Mouse (Mus musculus) gastrocnemius, postnatal 36 days (tissue): ENCODE results near the gene Ptprg. TPM values are rescaled to one million over a fixed set of nuclear protein-coding genes. Genes with fewer than 3 reads are reported as not detected.

ENCODE experiments used
- DNase-seq, 2 experiments: peaks; one replicate each; pipeline ENCODE4 v3.0.0; 2022
- intact Hi-C: fragments of 180-260 bp; cut with DNase I; formaldehyde crosslinking; loops from one replicate; pipeline ENCODE4 v1.15.1; 2025
- total RNA-seq, 2 experiments: library from RNA; stranded (reverse); gene quantifications; 2 replicates each; pipeline ENCODE4 v1.2.3; 2021

Ptprg gene
- total RNA-seq, 2 experiments from 2014 or later = 25.4 to 26.2 TPM

- DNase-seq = no peak
- intact Hi-C loops = no loop called here
These were observed 554.1 kb downstream of the Ptprg start for GRCm38 (mm10) chr14:12107459-12107858.

DNA sequence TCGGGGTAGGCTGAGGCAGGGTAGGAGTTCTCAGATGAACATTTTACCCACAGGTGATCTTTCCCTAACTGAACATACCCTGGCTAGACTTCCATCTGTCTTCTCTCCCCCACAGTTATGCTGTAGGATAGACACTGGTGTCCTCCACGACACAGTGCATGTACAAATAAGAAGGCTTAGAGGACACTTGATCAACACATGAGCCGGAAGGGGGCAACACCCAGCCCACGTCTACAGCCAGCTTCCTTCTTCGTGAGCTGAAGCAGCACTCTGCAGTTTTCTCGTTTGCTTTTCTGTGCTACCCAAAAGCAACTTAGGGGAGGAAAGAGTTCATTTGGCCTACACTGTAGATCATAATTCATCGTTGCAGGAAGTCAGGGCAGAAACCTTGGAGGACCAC lies 554.7 kb downstream of the Ptprg start:
- intact Hi-C loops = no loop called here

DNA sequence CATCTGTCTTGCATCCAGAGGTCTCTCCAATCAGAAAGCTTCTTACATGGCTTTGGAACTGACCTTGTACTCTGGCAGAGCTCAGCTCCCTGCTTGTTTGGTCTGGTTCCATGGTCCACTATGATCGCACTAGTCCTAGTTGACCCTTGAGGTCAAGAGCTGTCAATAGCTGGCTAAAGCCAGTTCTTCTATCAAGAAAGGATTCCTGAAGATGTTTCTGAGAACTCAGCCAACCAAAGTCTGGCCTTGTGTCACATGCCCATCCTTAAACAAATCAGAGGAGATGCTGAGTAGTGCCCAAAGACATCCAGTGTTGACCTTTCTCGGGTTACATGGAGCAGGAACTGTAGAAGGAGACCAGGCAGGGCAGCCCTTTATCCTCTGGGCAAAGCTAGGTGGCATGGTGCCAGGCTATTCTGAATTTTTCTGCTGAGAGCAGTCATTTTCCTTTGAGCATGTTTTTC lies 559.2 kb downstream of the Ptprg start:
- peak in 1 of 2 experiments; percentile 48 for DNase-seq
- intact Hi-C loops = no loop called here

More for the DNA sequence above, 554.7 kb downstream of the Ptprg start:
- no peak for DNase-seq

- DNase-seq = no peak
- intact Hi-C loops = no loop called here
These were observed 560.0 kb downstream of the Ptprg start for GRCm38 (mm10) chr14:12113326-12113725.

GRCm38 (mm10) chr14:12114016-12114415 lies 560.7 kb downstream of the Ptprg start:
- intact Hi-C loops = no loop called here
- no peak for DNase-seq

DNA sequence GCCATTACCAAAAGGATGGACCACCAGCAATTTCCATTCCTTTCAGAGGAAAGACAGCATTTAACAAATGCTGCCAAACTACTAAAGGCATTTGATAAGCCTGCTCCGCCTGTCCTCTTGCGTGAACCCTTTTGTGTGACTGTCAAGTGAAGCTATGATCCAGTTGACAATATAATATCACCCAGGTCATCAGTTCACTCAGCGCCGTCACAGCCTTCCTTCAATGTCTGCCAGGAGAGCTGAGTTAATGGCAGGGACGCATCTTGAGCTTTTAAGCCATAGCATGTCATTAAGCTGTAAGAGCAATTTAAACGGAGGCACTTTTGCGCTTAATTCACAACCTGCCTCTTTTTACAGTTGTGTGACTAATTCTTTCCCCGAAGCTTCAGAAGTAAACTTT lies 565.9 kb downstream of the Ptprg start:
- DNase-seq = no peak
- intact Hi-C loops = no loop called here

DNA sequence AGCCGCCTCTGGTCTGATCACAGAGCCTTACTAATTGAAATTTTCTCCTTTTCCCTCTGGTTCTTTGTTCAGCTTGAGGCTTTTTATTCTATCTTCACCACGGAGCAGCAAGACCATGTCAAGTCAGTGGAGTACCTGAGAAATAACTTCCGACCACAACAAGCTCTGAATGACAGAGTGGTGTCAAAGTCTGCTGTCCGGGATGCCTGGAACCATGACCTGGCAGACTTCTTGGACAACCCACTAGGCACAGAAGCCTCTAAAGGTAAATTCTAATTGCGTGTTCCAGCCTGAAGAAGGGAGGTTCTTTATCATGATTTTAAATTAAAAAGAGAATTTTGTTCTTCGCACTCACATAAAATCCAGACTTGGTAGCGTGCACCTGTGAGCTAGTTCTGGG lies 568.6 kb downstream of the Ptprg start:
- DNase-seq = no peak
- intact Hi-C loops = no loop called here

GRCm38 (mm10) chr14:12124682-12125081 lies 571.4 kb downstream of the Ptprg start:
- no peak for DNase-seq
- intact Hi-C loops = no loop called here

DNA sequence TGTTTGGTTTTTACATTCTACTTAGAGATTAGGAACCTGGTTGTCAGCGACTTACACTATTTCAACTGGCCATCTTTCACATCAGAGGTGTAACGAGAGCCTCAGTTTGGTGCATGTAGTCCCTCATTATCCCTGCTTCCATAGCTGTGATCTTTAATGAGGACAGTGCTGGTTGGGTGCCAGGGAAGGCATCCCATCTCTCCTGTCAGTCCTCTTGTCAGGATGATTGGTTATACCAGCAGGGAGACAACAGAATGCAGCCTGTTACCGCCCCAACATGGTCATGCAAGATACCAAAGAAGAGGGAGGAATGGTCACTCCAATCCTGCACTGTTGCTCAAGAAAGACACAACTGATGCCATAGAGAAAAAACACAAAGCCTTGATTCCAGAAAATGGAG lies 574.6 kb downstream of the Ptprg start:
- intact Hi-C loops = no loop called here
- DNase-seq = no peak

GRCm38 (mm10) chr14:12132046-12132615 lies 578.8 kb downstream of the Ptprg start:
- no peak for DNase-seq
- intact Hi-C loops = no loop called here

- intact Hi-C loops = no loop called here
- DNase-seq = no peak
These were observed 579.8 kb downstream of the Ptprg start for GRCm38 (mm10) chr14:12133163-12133562.

- intact Hi-C loops = no loop called here
- DNase-seq = no peak
These were observed 581.2 kb downstream of the Ptprg start for GRCm38 (mm10) chr14:12134504-12134903.

- intact Hi-C loops = no loop called here
- DNase-seq = no peak
These were observed 583.2 kb downstream of the Ptprg start for GRCm38 (mm10) chr14:12136536-12136935.

DNA sequence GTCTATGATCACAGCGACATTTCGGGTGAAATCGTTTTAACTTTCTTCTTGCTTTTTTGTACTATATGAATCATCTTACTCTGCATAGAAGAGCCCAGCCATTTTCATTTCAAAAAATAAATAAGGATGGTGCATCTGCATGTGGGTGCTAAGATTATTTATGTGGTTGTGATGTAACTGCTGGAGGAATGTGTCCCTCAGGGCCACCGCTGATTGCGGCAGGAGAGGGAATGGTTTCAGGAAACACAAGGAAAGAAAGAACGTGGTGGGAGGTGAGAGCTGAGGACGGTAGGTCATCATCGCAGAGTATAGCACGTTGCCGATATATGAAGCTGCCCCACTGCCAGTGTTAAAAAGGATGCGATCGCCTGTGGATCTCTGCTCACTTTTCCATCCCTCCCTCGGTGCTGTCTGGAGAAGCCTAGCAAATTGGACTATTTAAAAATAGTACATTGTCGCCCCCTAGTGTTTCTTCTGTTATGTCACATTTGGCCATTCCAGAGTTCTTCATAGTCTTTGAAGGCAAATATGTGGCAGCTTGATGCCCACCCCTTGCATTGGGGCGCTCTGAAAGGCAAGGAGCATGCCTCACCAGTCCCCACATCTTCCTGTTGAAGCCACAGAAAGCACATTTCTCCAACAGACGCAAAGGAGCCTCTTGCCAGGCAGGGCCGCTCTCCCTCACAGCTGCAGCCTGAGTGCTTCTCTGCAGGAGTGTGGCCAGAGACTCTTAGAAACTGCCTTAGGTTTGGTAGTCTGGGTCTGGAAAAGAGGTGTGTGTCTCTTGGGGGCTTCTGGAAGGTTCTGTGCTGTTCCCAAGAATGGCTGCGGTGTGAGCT lies 586.5 kb downstream of the Ptprg start:
- intact Hi-C loops = loop anchor here (5.0 kb wide), 1 partner anchor 588 kb away; the partner anchor contains the start of gene Ptprg

DNA sequence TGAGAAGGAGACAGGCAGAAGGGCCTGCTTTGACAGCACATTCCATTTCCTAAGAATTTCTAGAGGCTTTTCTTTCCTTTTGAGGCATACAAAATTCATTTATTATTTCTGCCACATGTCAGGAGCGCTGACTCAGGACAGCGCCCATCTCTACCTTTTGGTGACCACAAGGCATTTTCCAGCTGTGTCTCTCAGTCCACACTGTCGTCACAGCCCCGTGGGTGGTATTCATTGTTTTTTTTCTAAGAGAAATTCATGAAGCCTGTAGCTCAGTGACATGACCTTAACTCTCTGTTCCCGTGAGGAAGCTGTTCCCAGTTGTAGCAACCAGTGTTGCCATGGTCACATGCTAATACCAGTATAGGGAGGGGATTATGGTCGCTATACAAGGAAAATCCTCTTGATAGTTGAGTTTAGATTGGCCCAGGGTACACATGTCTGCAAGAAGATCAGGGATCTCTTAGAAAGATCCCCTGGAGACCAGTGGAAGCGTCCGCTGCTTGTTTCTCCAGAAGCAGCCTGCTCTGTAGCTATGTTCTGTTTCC lies 590.7 kb downstream of the Ptprg start:
- no peak for DNase-seq
- intact Hi-C loops = loop anchor here (5.0 kb wide), 1 partner anchor 592 kb away; the partner anchor contains the start of gene Ptprg

More for the DNA sequence above, 586.5 kb downstream of the Ptprg start:
- DNase-seq = peak in 1 of 2 experiments; percentile 10

DNA sequence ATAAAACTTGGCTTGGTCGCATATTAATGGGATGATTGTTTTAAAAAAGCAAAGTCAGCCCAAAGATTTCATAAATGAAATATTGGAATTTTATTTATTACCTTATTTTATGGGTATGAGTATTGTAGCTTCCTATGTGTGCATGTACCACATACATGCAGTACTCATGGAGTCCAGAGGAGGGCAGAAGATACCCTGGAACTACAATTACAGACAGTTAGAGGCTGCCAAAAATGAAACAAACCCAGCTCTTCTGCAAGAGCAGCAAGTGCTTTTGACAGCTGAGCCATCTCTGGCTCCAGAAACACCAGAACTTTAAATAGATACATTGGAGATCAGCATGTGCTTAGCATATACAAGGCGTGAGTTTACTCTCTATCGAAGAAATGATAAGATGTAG lies 592.6 kb downstream of the Ptprg start:
- intact Hi-C loops = no loop called here
- no peak for DNase-seq

- no peak for DNase-seq
- intact Hi-C loops = no loop called here
These were observed 596.2 kb downstream of the Ptprg start for GRCm38 (mm10) chr14:12149529-12149928.

DNA sequence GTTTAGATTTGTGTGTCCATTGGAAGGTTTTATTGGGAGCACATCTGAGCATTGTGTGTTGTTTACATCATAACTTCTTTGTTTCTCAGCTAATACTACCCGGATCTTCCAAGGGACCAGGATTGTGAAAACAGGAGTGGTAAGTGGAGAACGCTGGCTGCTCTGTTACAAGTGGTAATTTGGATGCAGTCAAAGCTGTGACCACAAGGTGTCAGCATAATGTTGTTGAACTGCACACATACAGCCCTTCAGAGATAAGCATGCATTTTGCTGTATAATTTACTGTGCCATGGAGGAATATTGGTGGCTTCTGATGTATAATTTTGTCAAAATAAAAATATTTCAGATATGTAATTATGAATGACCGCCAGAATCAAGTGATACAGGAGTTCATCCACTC lies 598.6 kb downstream of the Ptprg start:
- DNase-seq = peak in 1 of 2 experiments; percentile 27
- intact Hi-C loops = no loop called here

GRCm38 (mm10) chr14:12152748-12153147 lies 599.4 kb downstream of the Ptprg start:
- no peak for DNase-seq
- intact Hi-C loops = no loop called here

DNA sequence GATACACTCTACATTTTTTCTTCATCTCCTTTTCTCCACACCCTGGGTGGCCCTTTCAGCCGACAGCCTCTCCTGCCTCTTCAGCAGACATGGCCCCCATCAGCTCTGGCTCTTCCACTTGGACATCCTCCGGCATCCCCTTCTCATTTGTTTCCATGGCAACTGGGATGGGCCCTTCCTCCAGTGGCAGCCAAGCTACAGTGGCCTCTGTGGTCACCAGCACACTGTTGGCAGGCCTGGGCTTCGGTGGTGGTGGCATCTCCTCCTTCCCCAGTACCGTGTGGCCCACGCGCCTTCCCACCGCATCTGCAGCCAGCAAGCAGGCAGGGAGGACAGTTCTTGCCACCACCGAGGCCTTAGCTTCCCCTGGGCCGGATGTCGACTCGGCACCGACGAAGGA lies 600.3 kb downstream of the Ptprg start:
- DNase-seq = no peak
- intact Hi-C loops = no loop called here

DNA sequence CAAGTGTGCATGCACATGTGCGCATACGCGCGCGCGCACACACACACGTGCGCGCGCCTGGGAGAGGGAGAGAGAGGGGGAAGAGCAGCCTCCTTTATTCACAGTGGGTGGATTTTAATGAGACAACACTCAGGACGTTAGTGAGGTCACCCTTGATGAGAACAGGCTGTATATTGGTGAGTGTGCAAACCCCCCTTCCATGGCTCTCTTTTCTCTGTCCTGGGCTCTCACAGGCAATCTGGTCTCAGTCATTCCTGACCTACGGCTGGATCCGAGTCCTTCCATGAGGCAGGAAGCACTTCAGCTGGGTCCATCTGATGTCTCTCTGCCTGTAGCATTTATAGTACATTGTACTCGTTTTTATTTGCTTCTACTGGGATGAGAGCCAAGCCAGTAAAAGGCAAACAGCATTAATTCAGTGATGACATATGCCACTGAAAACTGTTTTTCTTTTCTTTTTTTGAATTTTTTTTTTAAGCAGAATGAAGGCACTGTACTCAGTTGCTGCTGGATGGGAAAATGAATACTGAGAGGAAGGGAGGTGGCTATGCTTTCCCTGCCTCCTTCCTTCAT lies 608.5 kb downstream of the Ptprg start:
- intact Hi-C loops = no loop called here
- DNase-seq = no peak
